Mouse (Mus musculus): ENCODE measurements at regions not wholly inside any gene's neighbourhood (a gene's known extent, or its start where the extent isn't known, plus 50 kb on each side); places are given as distances from the start of the nearest gene placed in this dataset.

DNA sequence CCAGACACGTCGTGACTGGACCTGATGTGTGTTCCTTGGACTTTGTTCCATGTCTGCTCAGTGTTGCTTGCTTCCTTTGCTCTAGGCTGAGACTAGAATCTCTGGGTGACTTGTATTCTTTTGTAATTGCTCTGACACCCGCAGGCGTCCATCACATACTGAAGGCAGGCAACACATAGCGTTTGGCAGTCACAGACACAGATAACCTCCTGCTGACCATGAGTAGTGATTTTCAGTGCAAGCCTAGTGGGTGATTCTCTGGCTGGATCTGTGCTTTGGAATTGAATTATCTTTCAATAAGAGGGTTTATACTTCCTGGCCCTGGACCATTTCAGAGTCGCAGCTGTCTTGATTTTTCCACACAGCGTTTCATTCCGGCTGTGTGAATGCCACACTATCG, 403.7 kb upstream of the Arglu1 start:
- TF ChIP-seq CTCF (conservative IDR thresholded peaks at IDR 0.05; ENCODE audit: insufficient read depth, insufficient read length, low read depth, low read length) (no peak), POLR2A (IDR thresholded peaks at IDR 0.05; ENCODE audit: low read depth, low read length) (no peak)

Data from kidney, adult 2 months (tissue).